8 mouse cellular contexts compared by ENCODE assay signal in genomic region chr1:82150219-82151128, GRCm38 (mm10).
DNase-seq lines count a peak whose midpoint lies in the region; ATAC-seq and TF ChIP-seq lines count a peak whose summit lies in the region.

No protein-coding gene starts in this region.

- peak; percentile 65; the same call in 1 of the 2 replicates for ATAC-seq in embryonic facial prominence, embryonic 11.5 days (replicated peaks; ENCODE audit: insufficient number of reproducible peaks, low FRiP score, low TSS enrichment, low read depth)
- ATAC-seq in intestine, embryonic 16.5 days, result peak; percentile 92
- ATAC-seq in stomach, postnatal 0 days (ENCODE audit: low FRiP score, low TSS enrichment), result peak; percentile 99
- ATAC-seq in inflammation-experienced regulatory T-cells, adult 6 months, result no peak

- H3K27ac ChIP-seq in embryonic facial prominence, embryonic 11.5 days (replicated peaks; ENCODE audit: low read depth, low read length), result no peak overlapping the region
- no peak overlapping the region for H3K27ac ChIP-seq in intestine, embryonic 16.5 days (ENCODE audit: low read length)
- no peak overlapping the region for H3K27ac ChIP-seq in midbrain, embryonic 10.5 days (replicated peaks)
- peak overlapping the region; percentile 30 for H3K27ac ChIP-seq in stomach, postnatal 0 days (replicated peaks)

- no peaks in the 10 kb centered on the region for H3K27me3 ChIP-seq in embryonic facial prominence, embryonic 11.5 days (ENCODE audit: control insufficient read depth, insufficient read depth, low read length)
- H3K27me3 ChIP-seq in intestine, embryonic 16.5 days (replicated peaks; ENCODE audit: control insufficient read depth, insufficient read depth, low read length), result no peaks in the 10 kb centered on the region
- no peaks in the 10 kb centered on the region for H3K27me3 ChIP-seq in midbrain, embryonic 10.5 days (ENCODE audit: low read depth, poor library complexity, severe bottlenecking)
- H3K27me3 ChIP-seq in stomach, postnatal 0 days (ENCODE audit: control insufficient read depth, insufficient read depth, low read length), result no peaks in the 10 kb centered on the region

- H3K9ac ChIP-seq in embryonic facial prominence, embryonic 11.5 days (replicated peaks; ENCODE audit: low read length), result no peak overlapping the region
- no peak overlapping the region for H3K9ac ChIP-seq in intestine, embryonic 16.5 days (ENCODE audit: low read depth, low read length)
- H3K9ac ChIP-seq in stomach, postnatal 0 days (ENCODE audit: low read length), result no peak overlapping the region

- no peaks in the 10 kb centered on the region for H3K9me3 ChIP-seq in embryonic facial prominence, embryonic 11.5 days (replicated peaks; ENCODE audit: control insufficient read depth, low read length)
- no peaks in the 10 kb centered on the region for H3K9me3 ChIP-seq in intestine, embryonic 16.5 days (ENCODE audit: control insufficient read depth, low read length)
- no peaks in the 10 kb centered on the region for H3K9me3 ChIP-seq in midbrain, embryonic 10.5 days (replicated peaks)
- no peaks in the 10 kb centered on the region for H3K9me3 ChIP-seq in stomach, postnatal 0 days (ENCODE audit: control insufficient read depth, low read length)

- H3K36me3 ChIP-seq in embryonic facial prominence, embryonic 11.5 days (replicated peaks; ENCODE audit: control insufficient read depth, insufficient read depth, low read depth, low read length), result no peaks in the 10 kb centered on the region
- no peaks in the 10 kb centered on the region for H3K36me3 ChIP-seq in intestine, embryonic 16.5 days (ENCODE audit: control insufficient read depth, insufficient read depth, low read length)
- H3K36me3 ChIP-seq in midbrain, embryonic 10.5 days, result no peaks in the 10 kb centered on the region
- no peaks in the 10 kb centered on the region for H3K36me3 ChIP-seq in stomach, postnatal 0 days (ENCODE audit: control insufficient read depth, insufficient read depth, low read length)

- peak; percentile 13 to 34 for DNase-seq in adrenal gland, postnatal 4 days (ENCODE audit: low spot score in 2 of 2)
- DNase-seq in embryonic facial prominence, embryonic 11.5 days (ENCODE audit: low spot score), result peak; percentile 61
- peak; percentile 47 to 61 for DNase-seq in heart, adult 18-20 months
- DNase-seq in left cerebral cortex, adult 18-20 months (ENCODE audit: low spot score in 2 of 2), result peak; percentile 4 to 36
- peak; percentile 13 for DNase-seq in midbrain, embryonic 10.5 days (ENCODE audit: low spot score)
- peak; percentile 85 for DNase-seq in stomach, postnatal 0 days (ENCODE audit: low spot score)

- no peak overlapping the region for H3K4me2 ChIP-seq in embryonic facial prominence, embryonic 11.5 days (ENCODE audit: low read depth, low read length)
- no peak overlapping the region for H3K4me2 ChIP-seq in intestine, embryonic 16.5 days (ENCODE audit: low read depth, low read length)
- no peak overlapping the region for H3K4me2 ChIP-seq in stomach, postnatal 0 days (replicated peaks; ENCODE audit: low read depth)

- no peak for TF ChIP-seq EP300 in stomach, postnatal 0 days (optimal IDR thresholded peaks at IDR 0.05)

- no peak for TF ChIP-seq CTCF in stomach, postnatal 0 days (IDR thresholded peaks at IDR 0.05; ENCODE audit: low read depth)

- H3K4me3 ChIP-seq in embryonic facial prominence, embryonic 11.5 days (ENCODE audit: low read depth, low read length), result no peak overlapping the region
- no peak overlapping the region for H3K4me3 ChIP-seq in intestine, embryonic 16.5 days (ENCODE audit: low read length)
- H3K4me3 ChIP-seq in midbrain, embryonic 10.5 days, result no peak overlapping the region
- no peak overlapping the region for H3K4me3 ChIP-seq in stomach, postnatal 0 days (ENCODE audit: low read depth, low read length)

- 64% methylated on average over 13 of the region's 13 CpGs for WGBS in embryonic facial prominence, embryonic 11.5 days
- WGBS in intestine, embryonic 16.5 days, result 44% methylated on average over 13 of the region's 13 CpGs
- 83% methylated on average over 13 of the region's 13 CpGs for WGBS in midbrain, embryonic 10.5 days
- 38% methylated on average over 13 of the region's 13 CpGs for WGBS in stomach, postnatal 0 days

- no peaks in the 10 kb centered on the region for H3K4me1 ChIP-seq in embryonic facial prominence, embryonic 11.5 days (ENCODE audit: control insufficient read depth, insufficient read depth, low read length)
- H3K4me1 ChIP-seq in intestine, embryonic 16.5 days (ENCODE audit: control insufficient read depth, insufficient read depth, low read length), result no peaks in the 10 kb centered on the region; the same call in 1 of the 2 replicates
- H3K4me1 ChIP-seq in midbrain, embryonic 10.5 days, result no peaks in the 10 kb centered on the region
- no peaks in the 10 kb centered on the region for H3K4me1 ChIP-seq in stomach, postnatal 0 days (replicated peaks; ENCODE audit: control insufficient read depth, insufficient read depth)

Comparison
In these comparisons a context has a peak if more than half of its experiments do, and no peak if none do; other contexts are left out.
1. DNase-seq: peak in every context shown above with its lines; median percentile 85 in stomach, postnatal 0 days; 61 in embryonic facial prominence, embryonic 11.5 days; 54 in heart, adult 18-20 months; 24 in adrenal gland, postnatal 4 days; 20 in left cerebral cortex, adult 18-20 months; 13 in midbrain, embryonic 10.5 days.